Mouse (Mus musculus): Measurements from ENCODE around the gene Gpr75. TPM values are rescaled to one million over a fixed set of nuclear protein-coding genes. Genes with fewer than 3 reads are reported as not detected.
A peak's percentile ranks its signal among the peaks of the same experiment; 100 is the strongest.

The Gpr75 gene
- polyA plus RNA-seq (2015; fragmentation: Nextera tagmentation; extraction: Ambion mirVana) = 0.04 and 0.11 TPM in 2 replicates

DNA sequence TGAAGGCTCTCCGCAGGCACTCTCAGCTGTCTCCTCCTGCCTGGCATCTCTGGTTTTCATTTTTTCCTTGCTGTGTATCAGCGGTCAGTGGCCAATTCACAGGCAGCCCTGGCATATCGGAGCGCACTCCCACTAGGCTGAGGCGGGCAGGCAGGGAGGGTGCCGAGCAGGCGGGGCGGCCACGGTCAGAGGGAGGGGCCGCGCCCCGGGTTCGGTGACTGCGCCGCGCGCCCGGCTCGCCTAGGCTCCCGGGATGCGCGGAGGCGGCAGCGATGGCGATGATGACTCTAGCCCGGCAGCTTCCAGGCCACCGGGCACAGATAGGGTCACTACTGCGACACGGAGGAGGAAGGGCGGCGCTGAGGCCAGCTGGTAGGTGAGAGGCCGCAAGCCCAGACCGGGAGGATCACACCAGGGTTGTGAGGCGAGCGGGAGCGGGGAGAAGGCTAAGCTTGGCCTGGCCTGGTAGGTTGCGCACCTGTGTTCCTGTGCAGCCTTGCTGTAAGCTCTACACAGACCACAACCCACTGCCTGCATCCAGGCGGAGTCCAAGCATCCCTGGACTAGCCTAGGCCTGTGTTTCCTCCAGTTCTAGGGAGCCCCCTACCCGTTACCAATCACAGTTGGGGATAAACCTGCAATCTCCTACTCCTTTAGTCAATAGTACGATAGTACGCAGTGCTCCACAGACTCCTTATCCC is at the start of gene Gpr75, which contains the start of gene Asb3:
TSS of gene Gpr75 (plus strand) at position 188 of the 701 bp plus-strand sequence.
TSS of gene Asb3 (plus strand) at position 246 of the 701 bp plus-strand sequence.
- Histone ChIP-seq H3K9me3 (replicated peaks; ENCODE audit: low read length) (no peaks in the 10 kb centered on the region), H3K4me1 (replicated peaks; ENCODE audit: insufficient read depth, low read length) (0 out of 2 replicates have a peak, but pooled peaks cover 4% of the 10 kb centered on the region), H3K4me2 (ENCODE audit: low read length) (peak within 1 kb of the TSS; percentile 72), H3K4me3 (replicated peaks; ENCODE audit: low read depth, low read length) (peak within 1 kb of the TSS; percentile 36), H3K9ac (ENCODE audit: low read depth, low read length) (peak within 1 kb of the TSS; percentile 50), H3K27ac (no peak within 1 kb of the TSS), H3K36me3 (ENCODE audit: insufficient read depth, low read length) (0 out of 2 replicates have a peak, but pooled peaks cover 2% of the 10 kb centered on the region), H3K27me3 (ENCODE audit: insufficient read depth, low read length) (no peaks in the 10 kb centered on the region)
- peak; percentile 93 for ATAC-seq (replicated peaks; ENCODE audit: low FRiP score, low read depth)
- peak; percentile 65 for DNase-seq (ENCODE audit: low spot score)
- TF ChIP-seq CTCF (IDR thresholded peaks at IDR 0.05; ENCODE audit: low read depth) = no peak
- 4% methylated on average over 41 of the region's 41 CpGs for WGBS

DNA sequence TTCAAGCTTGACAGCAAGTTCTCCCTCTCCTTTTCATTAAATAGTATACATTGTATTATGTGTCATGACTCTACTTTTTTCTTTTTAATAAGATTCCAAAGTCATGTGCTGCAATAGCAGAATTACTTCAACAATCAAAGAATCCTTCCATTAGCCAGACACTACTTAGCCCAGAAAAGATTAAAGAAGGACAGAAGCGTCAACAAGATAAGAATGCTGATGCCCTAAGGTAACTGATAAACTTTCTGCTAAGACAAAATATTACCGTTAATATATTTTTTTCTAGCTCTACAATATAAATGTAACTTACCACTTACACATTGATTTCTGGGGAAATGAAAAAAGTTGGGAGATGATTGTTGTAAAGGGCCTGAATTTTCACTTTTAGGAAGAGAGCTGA is 46.4 kb upstream of the Gpr75 start:
- no peak for ATAC-seq (replicated peaks; ENCODE audit: low FRiP score, low read depth)
- Histone ChIP-seq H3K9ac (ENCODE audit: low read depth, low read length) (no peak overlapping the region), H3K27me3 (ENCODE audit: insufficient read depth, low read length) (no peaks in the 10 kb centered on the region), H3K4me1 (replicated peaks; ENCODE audit: insufficient read depth, low read length) (no peaks in the 10 kb centered on the region), H3K9me3 (replicated peaks; ENCODE audit: low read length) (no peaks in the 10 kb centered on the region), H3K4me3 (replicated peaks; ENCODE audit: low read depth, low read length) (no peak overlapping the region), H3K36me3 (ENCODE audit: insufficient read depth, low read length) (peaks cover 40% of the 10 kb centered on the region), H3K4me2 (ENCODE audit: low read length) (no peak overlapping the region), H3K27ac (no peak overlapping the region)
- no peak for TF ChIP-seq CTCF (IDR thresholded peaks at IDR 0.05; ENCODE audit: low read depth)
- no peak for DNase-seq (ENCODE audit: low spot score)
- WGBS = 94% methylated on average over 2 of the region's 2 CpGs

DNA sequence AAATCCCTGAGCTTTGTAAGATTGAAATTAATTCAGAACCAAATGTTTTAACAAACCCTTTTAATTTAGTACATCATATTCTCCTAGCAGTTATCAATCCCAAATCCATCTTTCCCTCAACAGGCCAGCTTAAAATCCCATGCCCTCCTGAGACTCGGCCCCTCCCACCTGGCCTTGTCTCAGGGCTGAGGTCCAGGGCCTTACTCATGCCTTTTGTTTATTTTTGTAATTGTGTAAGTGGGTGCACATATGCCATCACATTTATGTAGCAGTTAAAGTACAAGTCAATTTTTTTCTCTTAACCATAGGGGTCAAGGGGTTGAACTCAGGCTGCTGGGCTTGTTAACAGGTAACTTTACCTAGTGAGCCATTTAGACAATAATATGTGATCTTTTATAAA is 40.8 kb upstream of the Gpr75 start:
- Histone ChIP-seq H3K9ac (ENCODE audit: low read depth, low read length) (no peak overlapping the region), H3K4me3 (replicated peaks; ENCODE audit: low read depth, low read length) (no peak overlapping the region), H3K36me3 (ENCODE audit: insufficient read depth, low read length) (peaks cover 33% of the 10 kb centered on the region), H3K4me1 (replicated peaks; ENCODE audit: insufficient read depth, low read length) (no peaks in the 10 kb centered on the region), H3K27ac (no peak overlapping the region), H3K9me3 (replicated peaks; ENCODE audit: low read length) (no peaks in the 10 kb centered on the region), H3K4me2 (ENCODE audit: low read length) (no peak overlapping the region), H3K27me3 (ENCODE audit: insufficient read depth, low read length) (no peaks in the 10 kb centered on the region)
- 89% methylated on average over 1 of the region's 1 CpGs for WGBS
- ATAC-seq (replicated peaks; ENCODE audit: low FRiP score, low read depth) (no peak), DNase-seq (ENCODE audit: low spot score) (no peak)
- no peak for TF ChIP-seq CTCF (IDR thresholded peaks at IDR 0.05; ENCODE audit: low read depth)

DNA sequence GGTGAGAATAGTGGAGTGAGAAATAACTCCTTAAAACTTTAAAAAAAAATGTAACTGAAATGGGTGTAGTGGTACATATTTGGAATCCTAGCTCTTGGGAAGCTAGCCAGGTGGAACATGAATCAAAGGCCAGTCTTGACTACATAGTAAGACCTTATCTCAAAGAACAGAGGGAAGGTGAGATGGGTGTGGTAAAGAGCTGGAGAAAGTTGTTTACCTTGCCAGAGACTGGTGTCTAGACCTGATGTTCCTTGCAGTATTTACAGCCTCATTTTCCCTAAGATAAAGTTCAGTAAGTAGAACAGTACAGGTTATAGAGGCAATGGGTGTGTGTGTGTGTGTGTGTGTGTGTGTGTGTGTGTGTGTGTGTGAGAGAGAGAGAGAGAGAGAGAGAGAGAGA is 12.7 kb upstream of the Gpr75 start:
- Histone ChIP-seq H3K4me2 (ENCODE audit: low read length) (no peak overlapping the region), H3K4me3 (replicated peaks; ENCODE audit: low read depth, low read length) (no peak overlapping the region), H3K27ac (no peak overlapping the region), H3K27me3 (ENCODE audit: insufficient read depth, low read length) (no peaks in the 10 kb centered on the region), H3K9me3 (replicated peaks; ENCODE audit: low read length) (no peaks in the 10 kb centered on the region), H3K4me1 (replicated peaks; ENCODE audit: insufficient read depth, low read length) (no peaks in the 10 kb centered on the region), H3K36me3 (ENCODE audit: insufficient read depth, low read length) (peaks cover 22% of the 10 kb centered on the region), H3K9ac (ENCODE audit: low read depth, low read length) (no peak overlapping the region)
- no peak for TF ChIP-seq CTCF (IDR thresholded peaks at IDR 0.05; ENCODE audit: low read depth)
- DNase-seq (ENCODE audit: low spot score) (no peak), ATAC-seq (replicated peaks; ENCODE audit: low FRiP score, low read depth) (no peak)

DNA sequence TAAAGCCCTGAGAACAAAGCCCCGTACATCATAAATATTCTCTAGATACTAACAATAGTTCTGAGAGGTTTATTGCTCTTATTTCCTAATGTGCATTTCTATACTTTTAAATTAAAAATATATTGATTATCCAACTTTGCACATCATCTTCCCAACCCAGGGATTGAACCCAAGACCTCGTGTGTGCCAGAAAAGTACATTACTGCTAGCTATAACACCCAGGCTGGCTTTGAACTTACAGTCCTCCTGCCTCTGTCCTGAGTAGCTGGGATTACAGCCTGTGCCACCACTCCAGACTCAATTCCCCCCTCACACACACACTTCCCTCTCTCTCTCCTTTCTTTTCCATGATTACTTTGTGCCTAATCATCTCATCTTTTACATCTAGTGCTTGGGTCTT is 3.0 kb downstream of the Gpr75 start:
- H3K27ac ChIP-seq = no peak overlapping the region
- no peak for ATAC-seq (replicated peaks; ENCODE audit: low FRiP score, low read depth)
- WGBS = 86% methylated on average over 2 of the region's 2 CpGs

DNA sequence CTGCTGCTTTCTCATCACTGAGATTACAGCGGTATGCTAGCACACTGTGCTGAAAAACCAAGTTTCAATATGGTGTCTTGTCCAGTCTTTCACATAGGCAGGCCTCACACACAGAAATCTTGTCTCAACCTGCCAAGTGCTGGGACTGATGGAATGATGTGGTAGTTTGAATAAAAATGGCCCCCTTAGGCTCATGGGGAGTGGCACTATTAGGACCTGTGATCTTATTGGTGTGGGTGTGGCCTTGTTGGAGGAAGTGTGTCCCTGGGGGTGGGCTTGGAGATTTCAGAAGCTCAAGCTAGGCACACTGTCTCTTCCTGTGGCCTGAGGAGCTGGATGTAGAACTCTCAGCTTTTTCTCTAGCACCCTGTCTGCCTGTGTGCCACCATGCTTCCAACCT is 11.0 kb downstream of the Gpr75 start:
- Histone ChIP-seq H3K4me2 (ENCODE audit: low read length) (no peak overlapping the region), H3K27me3 (ENCODE audit: insufficient read depth, low read length) (no peaks in the 10 kb centered on the region), H3K4me3 (replicated peaks; ENCODE audit: low read depth, low read length) (no peak overlapping the region), H3K9ac (ENCODE audit: low read depth, low read length) (no peak overlapping the region), H3K4me1 (replicated peaks; ENCODE audit: insufficient read depth, low read length) (no peaks in the 10 kb centered on the region), H3K9me3 (replicated peaks; ENCODE audit: low read length) (no peaks in the 10 kb centered on the region), H3K36me3 (ENCODE audit: insufficient read depth, low read length) (no peaks in the 10 kb centered on the region), H3K27ac (no peak overlapping the region)
- no peak for DNase-seq (ENCODE audit: low spot score)
- 88% methylated on average over 1 of the region's 1 CpGs for WGBS
- ATAC-seq (replicated peaks; ENCODE audit: low FRiP score, low read depth) = no peak
- no peak for TF ChIP-seq CTCF (IDR thresholded peaks at IDR 0.05; ENCODE audit: low read depth)

More for the DNA sequence above, 3.0 kb downstream of the Gpr75 start:
- TF ChIP-seq CTCF (IDR thresholded peaks at IDR 0.05; ENCODE audit: low read depth) = no peak
- Histone ChIP-seq H3K4me2 (ENCODE audit: low read length) (no peak overlapping the region), H3K9ac (ENCODE audit: low read depth, low read length) (no peak overlapping the region), H3K4me1 (replicated peaks; ENCODE audit: insufficient read depth, low read length) (0 out of 2 replicates have a peak, but pooled peaks cover 4% of the 10 kb centered on the region), H3K4me3 (replicated peaks; ENCODE audit: low read depth, low read length) (no peak overlapping the region), H3K27me3 (ENCODE audit: insufficient read depth, low read length) (no peaks in the 10 kb centered on the region), H3K9me3 (replicated peaks; ENCODE audit: low read length) (no peaks in the 10 kb centered on the region), H3K36me3 (ENCODE audit: insufficient read depth, low read length) (no peaks in the 10 kb centered on the region)
- DNase-seq (ENCODE audit: low spot score) = no peak

All from kidney, postnatal 0 days (tissue).